Mouse (Mus musculus) ES-E14 (cell line): ENCODE data around the gene Gm379. TPM values are rescaled to one million over a fixed set of nuclear protein-coding genes. Genes with fewer than 3 reads are reported as not detected.

ENCODE experiments used
- DNase-seq: peaks from one replicate; pipeline ENCODE4 v3.0.0-alpha.2; 2013; ENCODE audit warnings: low read depth, low spot score
- H3K27ac ChIP-seq: 2 replicates; pipeline ENCODE4 v1.5.1; 2012; ENCODE audit warnings: low read depth, mild to moderate bottlenecking, low read length, moderate library complexity, mixed read lengths; ENCODE audit not compliant: poor library complexity, insufficient read depth, severe bottlenecking
- H3K36me3 ChIP-seq: 2 replicates; pipeline ENCODE4 v1.6.1; 2012; ENCODE audit warnings: mild to moderate bottlenecking, low read length, moderate library complexity, mixed read lengths; ENCODE audit not compliant: control insufficient read depth, poor library complexity, insufficient read depth, severe bottlenecking
- H3K4me1 ChIP-seq, 2 experiments: fragments of 150-350 bp in 1 of 2; sonication (generic) in 1 of 2; 2 replicates each; pipeline ENCODE4 v1.6.1; 2012; ENCODE audit warnings: low read length in 2 of 2, mild to moderate bottlenecking in 1 of 2, mixed read lengths in 1 of 2; ENCODE audit not compliant: control insufficient read depth in 2 of 2, insufficient read depth in 2 of 2, poor library complexity in 1 of 2
- H3K4me3 ChIP-seq, 2 experiments: fragments of 150-350 bp in 1 of 2; sonication (generic) in 1 of 2; 2 replicates each; pipeline ENCODE4 v1.5.1; 2012; ENCODE audit warnings: low read length in 2 of 2, low read depth in 1 of 2, mild to moderate bottlenecking in 1 of 2, mixed read lengths in 1 of 2; ENCODE audit not compliant: insufficient read depth in 1 of 2, poor library complexity in 1 of 2, severe bottlenecking in 1 of 2
- H3K9ac ChIP-seq: 2 replicates; pipeline ENCODE4 v1.6.1; 2012; ENCODE audit warnings: low read depth, mild to moderate bottlenecking, low read length, mixed read lengths; ENCODE audit not compliant: poor library complexity, insufficient read depth, severe bottlenecking
- H3K9me3 ChIP-seq: fragments of 150-350 bp; sonication (generic); 2 replicates; pipeline ENCODE4 v1.6.1; 2012; ENCODE audit warnings: low read depth, mild to moderate bottlenecking, low read length; ENCODE audit not compliant: control insufficient read depth, insufficient read depth
- CHD2 ChIP-seq: IDR thresholded peaks from 2 replicates; pipeline ENCODE4 v1.6.1; 2014; ENCODE audit warnings: mild to moderate bottlenecking, low read depth, low read length, inconsistent platforms
- HCFC1 ChIP-seq: IDR thresholded peaks from 2 replicates; pipeline ENCODE4 v1.6.1; 2012; ENCODE audit warnings: low read length, inconsistent platforms, borderline replicate concordance; ENCODE audit not compliant: insufficient read depth
- MAFK ChIP-seq: IDR thresholded peaks from 2 replicates; pipeline ENCODE4 v1.6.1; 2014; ENCODE audit warnings: mild to moderate bottlenecking, low read depth, low read length, inconsistent platforms; ENCODE audit not compliant: insufficient read depth
- ZC3H11A ChIP-seq: IDR thresholded peaks from 2 replicates; pipeline ENCODE4 v1.6.1; 2012; ENCODE audit warnings: low read depth, mild to moderate bottlenecking, inconsistent platforms, low read length, borderline replicate concordance
- ZNF384 ChIP-seq: IDR thresholded peaks from 2 replicates; pipeline ENCODE4 v1.6.1; 2012; ENCODE audit warnings: low read depth, low read length, inconsistent platforms
- in situ Hi-C, 2 experiments: fragments of 600-800 bp; cut with MboI; formaldehyde crosslinking; loops; one replicate each; pipeline ENCODE4 v1.15.1; 2025; ENCODE audit warnings: low sequenced_read_pairs in 2 of 2, inconsistent platforms in 1 of 2; ENCODE audit not compliant: unreplicated experiment in 2 of 2
- total RNA-seq: library from RNA; depleted of rRNA; stranded (reverse); fragments of 300-350 nt; gene quantifications from 2 replicates; pipeline ENCODE4 v1.2.3, GENCODE M21; 2012; rRNA removed

Gm379 gene
- not detected in 2 replicates for total RNA-seq

DNA sequence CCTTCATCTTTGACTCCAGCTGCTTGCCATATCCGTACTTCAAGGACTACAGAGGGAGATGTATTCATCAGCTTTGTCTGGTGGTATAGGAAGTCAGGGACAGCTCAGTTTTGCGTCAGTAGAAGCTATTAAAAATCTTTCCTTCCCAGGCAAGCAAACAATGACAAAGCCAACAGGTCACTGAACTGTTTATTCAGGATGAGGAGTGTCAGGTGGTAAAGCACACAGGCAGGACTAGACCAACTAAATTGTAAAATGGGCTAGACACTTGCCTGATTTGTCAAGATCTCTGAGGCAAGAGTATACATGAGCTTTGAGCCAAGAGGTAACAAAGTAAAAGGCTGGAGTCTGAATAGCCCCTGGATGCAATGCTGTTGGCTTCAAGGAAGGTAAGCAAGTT lies at the start of gene Gm379:
Gm379 (minus strand) TSS at position 7 of the 400 bp plus-strand sequence.
- no peak for DNase-seq
- Histone ChIP-seq H3K9me3 (no peaks in the 10 kb centered on the region), H3K36me3 (no peaks in the 10 kb centered on the region), H3K4me3 (no peak within 1 kb of the TSS), H3K9ac (no peak within 1 kb of the TSS), H3K4me1 (no peaks in the 10 kb centered on the region), H3K27ac (no peak within 1 kb of the TSS)
- TF ChIP-seq ZNF384 (no peak), ZC3H11A (no peak), CHD2 (no peak), HCFC1 (no peak), MAFK (no peak)
- in situ Hi-C loops, result no loop called here

GRCm38 (mm10) chrX:108704312-108704711 lies 39.6 kb upstream of the Gm379 start:
- H3K4me1 ChIP-seq, result no peaks in the 10 kb centered on the region
- H3K9ac ChIP-seq, result no peak overlapping the region
- no peak for DNase-seq
- H3K36me3 ChIP-seq, result no peaks in the 10 kb centered on the region
- TF ChIP-seq HCFC1 (no peak), ZC3H11A (no peak), CHD2 (no peak), MAFK (no peak), ZNF384 (no peak)
- in situ Hi-C loops, result no loop called here
- H3K27ac ChIP-seq, result no peak overlapping the region
- H3K9me3 ChIP-seq, result no peaks in the 10 kb centered on the region
- H3K4me3 ChIP-seq, result no peak overlapping the region

DNA sequence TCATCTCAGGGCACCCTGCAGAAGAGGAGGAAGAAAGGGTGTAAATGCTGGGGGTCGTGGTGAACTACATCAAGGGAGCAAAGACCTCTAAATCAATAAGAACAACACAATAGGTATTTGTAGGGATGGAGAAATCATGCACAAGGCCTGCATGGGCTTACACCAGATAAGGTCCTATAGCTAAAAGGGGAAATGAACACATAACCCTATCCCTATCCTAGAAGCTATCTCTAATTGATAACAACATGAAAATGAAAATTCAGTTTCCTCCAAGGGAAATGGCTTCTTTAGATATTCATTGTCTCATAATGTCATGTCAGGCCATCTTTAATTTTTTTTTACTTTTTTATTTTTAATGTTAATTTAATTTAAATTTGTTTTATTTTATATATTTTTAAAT lies 4.2 kb upstream of the Gm379 start:
- no peak for DNase-seq
- Histone ChIP-seq H3K9ac (no peak overlapping the region), H3K4me1 (no peaks in the 10 kb centered on the region), H3K36me3 (no peaks in the 10 kb centered on the region), H3K9me3 (no peaks in the 10 kb centered on the region), H3K4me3 (no peak overlapping the region), H3K27ac (no peak overlapping the region)
- TF ChIP-seq MAFK, result no peak
- TF ChIP-seq CHD2, result no peak
- TF ChIP-seq ZC3H11A, result no peak
- no peak for TF ChIP-seq ZNF384
- no peak for TF ChIP-seq HCFC1
- in situ Hi-C loops, result no loop called here

DNA sequence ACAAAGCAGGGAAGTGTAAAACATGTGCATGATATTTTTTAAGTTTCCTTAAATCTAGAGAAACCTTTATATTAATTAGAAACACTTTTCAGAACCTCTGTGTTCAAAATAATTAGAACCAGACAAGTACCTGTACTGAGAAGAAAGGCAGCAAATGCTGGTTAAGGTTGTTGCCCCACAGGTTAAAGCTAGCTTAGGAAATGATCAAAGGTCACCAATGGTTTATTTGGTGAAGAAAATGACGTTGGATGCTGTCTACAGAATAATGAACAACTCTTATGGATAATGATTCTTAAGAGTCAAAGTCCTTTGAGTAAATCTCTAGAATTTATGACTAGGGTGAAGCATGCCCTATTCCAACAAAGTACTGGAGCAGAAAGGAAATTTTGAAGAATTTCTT lies 42.7 kb downstream of the Gm379 start:
- no peaks in the 10 kb centered on the region for H3K9me3 ChIP-seq
- no peaks in the 10 kb centered on the region for H3K36me3 ChIP-seq
- H3K9ac ChIP-seq, result no peak overlapping the region
- no peak overlapping the region for H3K4me3 ChIP-seq
- H3K27ac ChIP-seq, result no peak overlapping the region
- no peak for DNase-seq
- in situ Hi-C loops, result no loop called here
- TF ChIP-seq ZC3H11A, result no peak
- no peak for TF ChIP-seq HCFC1
- no peak for TF ChIP-seq MAFK
- TF ChIP-seq ZNF384, result no peak
- TF ChIP-seq CHD2, result no peak
- no peaks in the 10 kb centered on the region for H3K4me1 ChIP-seq

DNA sequence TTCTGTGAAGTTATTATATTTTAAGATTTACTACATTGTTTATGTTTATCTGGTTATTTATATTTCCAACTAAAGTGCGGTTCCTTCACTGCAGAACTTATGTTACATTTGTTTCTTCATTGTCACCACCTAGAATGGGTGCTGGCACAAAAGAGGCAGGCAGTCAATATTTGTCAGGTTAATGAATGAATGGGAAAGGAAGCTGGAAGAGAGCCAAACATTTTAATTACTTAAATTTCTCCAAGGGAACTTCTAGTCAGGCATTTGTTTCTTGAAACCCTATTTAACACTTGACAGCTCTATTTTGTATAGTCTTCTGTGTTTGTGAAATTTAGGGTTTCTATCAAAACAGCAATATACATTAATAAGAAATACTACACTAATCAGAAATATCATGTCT lies 43.8 kb downstream of the Gm379 start:
- Histone ChIP-seq H3K4me3 (no peak overlapping the region), H3K4me1 (no peaks in the 10 kb centered on the region), H3K36me3 (no peaks in the 10 kb centered on the region), H3K9me3 (no peaks in the 10 kb centered on the region), H3K27ac (no peak overlapping the region), H3K9ac (no peak overlapping the region)
- in situ Hi-C loops, result no loop called here
- TF ChIP-seq HCFC1 (no peak), ZNF384 (no peak), ZC3H11A (no peak), CHD2 (no peak), MAFK (no peak)
- DNase-seq, result no peak

Other genes starting within 250 kb of the Gm379 start
- 10.6 and 11.7 TPM in 2 replicates for gene Brwd3, start 169.5 kb upstream of the Gm379 start, total RNA-seq